Mouse (Mus musculus): ENCODE measurements at regions not wholly inside any gene's neighbourhood (a gene's known extent, or its start where the extent isn't known, plus 50 kb on each side); places are given as distances from the start of the nearest gene placed in this dataset.

DNA sequence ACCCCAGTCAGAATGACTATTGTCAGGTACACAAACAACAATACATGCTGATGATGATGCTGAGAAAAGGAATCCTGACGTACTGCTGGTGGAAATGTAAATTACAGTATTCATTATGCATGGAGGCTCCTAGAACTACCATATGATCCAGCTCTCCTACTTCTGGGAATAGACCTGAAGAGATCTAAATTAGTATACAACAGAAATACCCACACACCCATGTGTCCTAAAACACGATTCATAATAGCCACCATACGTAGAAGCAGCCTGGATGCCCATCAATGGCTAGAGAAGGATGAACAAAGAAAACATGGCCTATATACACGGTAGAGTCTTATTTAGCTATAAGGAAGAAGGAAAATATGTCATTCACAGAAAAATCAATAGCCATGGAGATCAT is 82.3 kb upstream of the Ttc14 start:
- no peak for DNase-seq

DNA sequence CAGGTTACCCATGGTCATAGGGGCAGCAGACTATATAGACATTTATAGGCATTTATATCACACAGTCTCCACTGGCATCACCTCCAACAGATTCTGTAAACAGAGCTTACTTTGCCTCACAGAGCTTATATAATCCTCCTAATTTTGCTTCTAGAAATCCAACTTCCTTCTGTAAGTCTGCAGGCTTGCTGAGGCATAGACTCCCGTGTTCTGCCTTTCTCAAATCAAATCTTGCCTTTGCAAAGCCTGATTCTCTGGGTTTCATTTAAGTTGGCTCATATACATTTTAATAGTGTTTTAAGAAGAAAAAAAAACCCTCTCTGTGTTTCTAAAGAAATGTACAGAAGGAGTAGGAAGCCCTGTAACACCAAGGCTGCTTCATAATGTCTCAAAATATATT is 71.7 kb upstream of the Ttc14 start:
- no peak for DNase-seq

DNA sequence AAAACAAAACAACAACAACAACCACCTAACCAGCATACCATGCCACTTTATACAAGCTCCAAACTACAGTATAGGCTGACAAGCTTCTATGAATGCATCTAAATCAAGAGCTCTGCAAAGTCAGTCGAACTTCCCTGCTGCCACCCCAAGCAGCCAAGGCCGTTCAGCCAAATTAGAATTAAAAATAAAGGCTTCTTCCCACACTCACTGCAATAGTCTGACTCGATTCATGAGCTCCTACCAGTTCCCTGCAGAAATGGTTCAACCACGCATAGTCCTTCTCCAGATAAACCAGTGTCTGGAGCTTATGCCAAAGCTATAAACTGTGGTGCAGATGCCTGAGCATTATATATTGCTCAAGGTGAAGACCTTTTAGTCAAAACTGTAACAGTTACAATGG is 69.3 kb upstream of the Ttc14 start:
- DNase-seq: peak; percentile 25

DNA sequence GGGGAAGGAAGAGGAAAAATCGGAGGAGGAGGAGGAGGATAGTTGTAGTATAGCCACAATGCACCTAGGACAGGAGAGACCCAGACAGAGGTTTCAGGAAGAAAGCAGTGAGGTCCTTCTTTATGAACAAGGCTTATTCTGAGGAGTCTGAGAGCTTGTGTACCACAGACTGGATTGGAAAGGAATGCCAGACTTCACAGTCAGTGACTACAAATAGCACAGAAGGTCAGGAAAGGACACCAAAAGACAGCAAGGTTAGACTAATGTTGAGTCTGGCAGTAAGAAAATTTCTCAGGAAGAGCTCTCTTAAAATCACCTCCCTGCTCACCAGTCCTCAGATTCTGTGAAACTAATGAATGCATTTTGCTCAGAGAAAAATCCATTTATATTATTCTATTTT is 62.1 kb upstream of the Ttc14 start:
- no peak for DNase-seq

DNA sequence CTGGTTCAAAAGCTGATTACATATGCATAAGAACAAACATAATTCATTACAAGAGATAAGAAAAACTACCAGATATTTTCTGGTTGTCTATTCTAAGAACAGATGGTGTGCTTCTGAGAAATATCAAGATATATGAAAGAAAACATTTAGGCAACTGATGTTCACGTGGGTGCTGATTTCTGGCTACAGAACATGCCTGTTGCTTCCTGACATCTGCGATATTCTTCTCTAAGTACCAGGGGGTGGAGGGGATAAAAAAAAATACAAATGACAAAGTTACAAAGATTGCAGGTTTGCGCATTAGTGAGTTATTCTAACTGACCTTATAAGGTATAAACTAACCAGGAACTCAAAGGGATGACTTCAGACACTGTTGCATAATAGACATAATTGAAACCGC is 57.5 kb upstream of the Ttc14 start:
- peak; percentile 51 for DNase-seq

Data from right cerebral cortex, adult 18-20 months (tissue).